8 mouse cellular contexts compared by ENCODE assay signal in genomic region chr10:19850544-19850997, GRCm38 (mm10). TPM values are rescaled to one million over a fixed set of nuclear protein-coding genes. Genes with fewer than 3 reads are reported as not detected.
DNase-seq lines count a peak whose midpoint lies in the region; ATAC-seq and TF ChIP-seq lines count a peak whose summit lies in the region.

No protein-coding gene starts in this region.

- peak overlapping the region; percentile 56 for H3K27ac ChIP-seq in heart, embryonic 10.5 days
- H3K27ac ChIP-seq in ES-E14 (ENCODE audit: insufficient read depth, low read depth, low read length, poor library complexity, severe bottlenecking) = no peak overlapping the region
- H3K27ac ChIP-seq in embryonic facial prominence, embryonic 10.5 days (replicated peaks) = no peak overlapping the region; the same call in 1 of the 2 replicates
- H3K27ac ChIP-seq in hindbrain, embryonic 12.5 days = no peak overlapping the region
- no peak overlapping the region for H3K27ac ChIP-seq in liver, embryonic 16.5 days (ENCODE audit: low read length)
- no peak overlapping the region for H3K27ac ChIP-seq in stomach, embryonic 14.5 days (ENCODE audit: low read length)

- peak; percentile 76 for DNase-seq in heart, embryonic 10.5 days (ENCODE audit: low spot score)
- DNase-seq in heart, adult 8-10 months (ENCODE audit: low spot score) = no peak
- DNase-seq in ES-E14 (ENCODE audit: low read depth, low spot score) = no peak
- no peak for DNase-seq in embryonic facial prominence, embryonic 10.5 days (ENCODE audit: low spot score)
- DNase-seq in layer of hippocampus, postnatal 14 days (ENCODE audit: low spot score in 2 of 2) = no peak

- H3K4me2 ChIP-seq in hindbrain, embryonic 12.5 days (replicated peaks) = peak overlapping the region; percentile 100
- peak overlapping the region; percentile 72 for H3K4me2 ChIP-seq in liver, embryonic 16.5 days (ENCODE audit: low read depth, low read length)
- H3K4me2 ChIP-seq in stomach, embryonic 14.5 days (replicated peaks; ENCODE audit: low read depth, low read length) = peak overlapping the region; percentile 100

- no peaks in the 10 kb centered on the region for H3K36me3 ChIP-seq in heart, embryonic 10.5 days
- H3K36me3 ChIP-seq in ES-E14 (ENCODE audit: control insufficient read depth, insufficient read depth, low read length, poor library complexity, severe bottlenecking) = no peaks in the 10 kb centered on the region
- no peaks in the 10 kb centered on the region for H3K36me3 ChIP-seq in embryonic facial prominence, embryonic 10.5 days (replicated peaks)
- H3K36me3 ChIP-seq in hindbrain, embryonic 12.5 days = no peaks in the 10 kb centered on the region
- no peaks in the 10 kb centered on the region for H3K36me3 ChIP-seq in liver, embryonic 16.5 days (ENCODE audit: control insufficient read depth, insufficient read depth)
- H3K36me3 ChIP-seq in stomach, embryonic 14.5 days (ENCODE audit: control insufficient read depth, insufficient read depth, low read length) = no peaks in the 10 kb centered on the region

- ATAC-seq in hindbrain, embryonic 12.5 days (ENCODE audit: low FRiP score) = peak; percentile 71
- no peak; the same call in 1 of the 2 replicates for ATAC-seq in liver, embryonic 16.5 days (ENCODE audit: low read depth)
- ATAC-seq in stomach, embryonic 14.5 days (ENCODE audit: insufficient number of reproducible peaks, insufficient read depth, low FRiP score, low read depth) = peak; percentile 35; the same call in 1 of the 2 replicates

- H3K9ac ChIP-seq in ES-E14 (ENCODE audit: insufficient read depth, low read depth, low read length, poor library complexity, severe bottlenecking) = peak overlapping the region; percentile 33; the same call in 1 of the 2 replicates
- peak overlapping the region; percentile 69 for H3K9ac ChIP-seq in hindbrain, embryonic 12.5 days
- no peak overlapping the region for H3K9ac ChIP-seq in liver, embryonic 16.5 days (ENCODE audit: low read depth, low read length)
- H3K9ac ChIP-seq in stomach, embryonic 14.5 days (replicated peaks; ENCODE audit: low read depth, low read length) = peak overlapping the region; percentile 30; the same call in 1 of the 2 replicates

- H3K4me1 ChIP-seq in heart, embryonic 10.5 days = peaks cover 33% of the 10 kb centered on the region
- peaks cover 2% of the 10 kb centered on the region in 2 experiments; a peak in 2 of 4 replicates for H3K4me1 ChIP-seq in ES-E14 (ENCODE audit: control insufficient read depth in 2 of 2, insufficient read depth in 2 of 2, low read length in 2 of 2, poor library complexity in 1 of 2)
- H3K4me1 ChIP-seq in embryonic facial prominence, embryonic 10.5 days = peaks cover 34% of the 10 kb centered on the region
- H3K4me1 ChIP-seq in hindbrain, embryonic 12.5 days = peaks cover 31% of the 10 kb centered on the region
- H3K4me1 ChIP-seq in liver, embryonic 16.5 days (ENCODE audit: control insufficient read depth, low read depth, low read length) = peaks cover 6% of the 10 kb centered on the region
- H3K4me1 ChIP-seq in stomach, embryonic 14.5 days (ENCODE audit: control insufficient read depth, insufficient read depth, low read length) = peaks cover 15% of the 10 kb centered on the region; the same call in 1 of the 2 replicates

- peak overlapping the region; percentile 75 for H3K4me3 ChIP-seq in heart, embryonic 10.5 days
- peak overlapping the region; percentile 61 to 69 for H3K4me3 ChIP-seq in ES-E14 (ENCODE audit: insufficient read depth in 1 of 2, low read depth in 1 of 2, low read length in 2 of 2, poor library complexity in 1 of 2, severe bottlenecking in 1 of 2)
- H3K4me3 ChIP-seq in embryonic facial prominence, embryonic 10.5 days = peak overlapping the region; percentile 72
- H3K4me3 ChIP-seq in hindbrain, embryonic 12.5 days = peak overlapping the region; percentile 61
- peak overlapping the region; percentile 50 for H3K4me3 ChIP-seq in liver, embryonic 16.5 days (ENCODE audit: low read depth, low read length)
- peak overlapping the region; percentile 54 for H3K4me3 ChIP-seq in stomach, embryonic 14.5 days (ENCODE audit: low read depth, low read length)

- in situ Hi-C loops in ES-E14 (cut with MboI; ENCODE audit: low sequenced_read_pairs in 2 of 2, unreplicated experiment in 2 of 2) = no loop called here

- under 1% methylated on average over 36 of the region's 36 CpGs for WGBS in heart, embryonic 10.5 days
- under 1% methylated on average over 36 of the region's 36 CpGs for WGBS in embryonic facial prominence, embryonic 10.5 days
- under 1% methylated on average over 31 of the region's 36 CpGs for WGBS in hindbrain, embryonic 12.5 days
- WGBS in liver, embryonic 16.5 days (ENCODE audit: insufficient replicate concordance) = under 1% methylated on average over 36 of the region's 36 CpGs
- under 1% methylated on average over 36 of the region's 36 CpGs for WGBS in stomach, embryonic 14.5 days

- peaks cover 76% of the 10 kb centered on the region for H3K27me3 ChIP-seq in heart, embryonic 10.5 days (ENCODE audit: insufficient read depth, poor library complexity, severe bottlenecking)
- H3K27me3 ChIP-seq in embryonic facial prominence, embryonic 10.5 days (replicated peaks; ENCODE audit: low read depth, poor library complexity, severe bottlenecking) = peaks cover 93% of the 10 kb centered on the region
- H3K27me3 ChIP-seq in hindbrain, embryonic 12.5 days = peaks cover 60% of the 10 kb centered on the region
- H3K27me3 ChIP-seq in liver, embryonic 16.5 days (ENCODE audit: control insufficient read depth, insufficient read depth, low read depth, low read length) = peaks cover 49% of the 10 kb centered on the region
- peaks cover 39% of the 10 kb centered on the region for H3K27me3 ChIP-seq in stomach, embryonic 14.5 days (ENCODE audit: control insufficient read depth, insufficient read depth, low read length)

- H3K9me3 ChIP-seq in heart, embryonic 10.5 days = no peaks in the 10 kb centered on the region
- H3K9me3 ChIP-seq in ES-E14 (ENCODE audit: control insufficient read depth, insufficient read depth, low read depth, low read length) = no peaks in the 10 kb centered on the region
- no peaks in the 10 kb centered on the region for H3K9me3 ChIP-seq in embryonic facial prominence, embryonic 10.5 days
- H3K9me3 ChIP-seq in hindbrain, embryonic 12.5 days (replicated peaks) = no peaks in the 10 kb centered on the region
- H3K9me3 ChIP-seq in liver, embryonic 16.5 days (replicated peaks; ENCODE audit: control insufficient read depth, low read length) = no peaks in the 10 kb centered on the region
- H3K9me3 ChIP-seq in stomach, embryonic 14.5 days (ENCODE audit: control insufficient read depth, low read depth, low read length) = no peaks in the 10 kb centered on the region

TF ChIP-seq in ES-E14, 5 proteins besides CTCF, POLR2A, EP300 and RAD21:
- TF ChIP-seq HCFC1 (IDR thresholded peaks at IDR 0.05; ENCODE audit: borderline replicate concordance, insufficient read depth, low read length) (no peak), ZNF384 (IDR thresholded peaks at IDR 0.05; ENCODE audit: low read depth, low read length) (no peak), CHD2 (IDR thresholded peaks at IDR 0.05; ENCODE audit: low read depth, low read length) (no peak), MAFK (IDR thresholded peaks at IDR 0.05; ENCODE audit: insufficient read depth, low read depth, low read length) (no peak), ZC3H11A (IDR thresholded peaks at IDR 0.05; ENCODE audit: borderline replicate concordance, low read depth, low read length) (no peak)

RNA-seq across cellular contexts. Expression of gene Slc35d3, which starts 0.7 kb away (rescaled TPM):
- polyA plus RNA-seq in heart, embryonic 10.5 days (2016; fragmentation: Nextera tagmentation; extraction: Ambion mirVana) = 2.9 and 3.4 TPM in 2 replicates
- not detected for total RNA-seq in heart, adult 8-10 months (2022)
- total RNA-seq in ES-E14 (2012; rRNA removed) = 0.67 and 0.69 TPM in 2 replicates
- 0.39 and 0.71 TPM in 2 replicates for polyA plus RNA-seq in embryonic facial prominence, embryonic 10.5 days (2016; fragmentation: Nextera tagmentation; extraction: Ambion mirVana)
- 0.79 and 0.93 TPM in 2 replicates for polyA plus RNA-seq in hindbrain, embryonic 12.5 days (2016; fragmentation: Nextera tagmentation; extraction: Ambion mirVana)
- polyA plus RNA-seq in liver, embryonic 16.5 days (2015; fragmentation: Nextera tagmentation; extraction: Ambion mirVana) = 1.6 and 1.7 TPM in 2 replicates
- 0.14 and 0.21 TPM in 2 replicates for polyA plus RNA-seq in stomach, embryonic 14.5 days (2014; fragmentation: Nextera tagmentation; extraction: Ambion mirVana)
- under 1 TPM; 0.55 to 0.81 TPM for total RNA-seq in layer of hippocampus, postnatal 14 days (2021)

RNA-seq across cellular contexts. Expression of gene Pex7, which starts 56.9 kb away (rescaled TPM):
- 31.6 and 41.5 TPM in 2 replicates for polyA plus RNA-seq in heart, embryonic 10.5 days (2016; fragmentation: Nextera tagmentation; extraction: Ambion mirVana)
- total RNA-seq in heart, adult 8-10 months (2022) = 10 to 100 TPM; 32.5 to 36.9 (median 34.6) TPM
- total RNA-seq in ES-E14 (2012; rRNA removed) = 16.8 and 17.0 TPM in 2 replicates
- 22.6 and 24.8 TPM in 2 replicates for polyA plus RNA-seq in embryonic facial prominence, embryonic 10.5 days (2016; fragmentation: Nextera tagmentation; extraction: Ambion mirVana)
- 29.3 and 30.1 TPM in 2 replicates for polyA plus RNA-seq in hindbrain, embryonic 12.5 days (2016; fragmentation: Nextera tagmentation; extraction: Ambion mirVana)
- polyA plus RNA-seq in liver, embryonic 16.5 days (2015; fragmentation: Nextera tagmentation; extraction: Ambion mirVana) = 29.5 and 33.1 TPM in 2 replicates
- 34.8 and 37.3 TPM in 2 replicates for polyA plus RNA-seq in stomach, embryonic 14.5 days (2014; fragmentation: Nextera tagmentation; extraction: Ambion mirVana)
- 10 to 100 TPM; 25.7 to 28.6 TPM for total RNA-seq in layer of hippocampus, postnatal 14 days (2021)
